Mouse (Mus musculus): ENCODE results near the gene Bzw1. TPM values are rescaled to one million over a fixed set of nuclear protein-coding genes. Genes with fewer than 3 reads are reported as not detected.

Bzw1 gene
- polyA plus RNA-seq (2014; fragmentation: Nextera tagmentation; extraction: Ambion mirVana) = 344 and 399 TPM in 2 replicates

DNA sequence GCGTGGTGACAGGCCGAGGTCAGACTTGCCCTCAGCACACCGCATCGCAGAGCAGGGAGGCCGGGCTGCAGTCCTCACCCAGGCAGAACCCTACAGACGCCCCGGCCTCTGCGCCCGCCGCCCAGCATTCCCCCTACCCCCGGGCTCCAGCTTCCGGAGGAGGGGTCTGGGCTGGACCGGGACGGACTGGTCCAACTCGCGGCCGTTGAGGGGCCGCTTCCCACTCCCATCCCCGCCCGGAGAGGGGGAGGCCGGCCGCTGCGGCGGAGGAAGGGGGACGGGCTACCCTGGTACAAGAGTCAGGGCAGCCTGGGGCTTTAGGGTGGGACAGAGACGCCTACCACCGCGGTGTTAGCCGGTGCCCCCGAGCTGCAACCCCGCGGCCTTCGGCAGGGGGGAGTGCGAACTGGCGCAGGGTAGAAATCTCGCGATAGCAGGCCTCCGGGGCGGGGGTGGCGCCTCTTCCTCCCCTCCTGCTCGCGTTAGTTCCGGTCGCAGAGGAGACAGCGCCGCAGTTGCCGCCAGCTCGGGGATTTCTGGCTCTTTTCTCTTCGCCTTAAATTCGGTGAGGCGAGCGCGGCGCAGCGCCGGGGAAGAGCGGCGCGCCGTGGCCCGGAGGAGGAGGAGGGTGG, at the start of gene Bzw1:
Gene Bzw1, plus strand, starts transcription at position 247 of the 632 bp plus-strand sequence.
- peaks cover 25% of the 10 kb centered on the region for H3K36me3 ChIP-seq (ENCODE audit: control insufficient read depth, insufficient read depth, low read length)

DNA sequence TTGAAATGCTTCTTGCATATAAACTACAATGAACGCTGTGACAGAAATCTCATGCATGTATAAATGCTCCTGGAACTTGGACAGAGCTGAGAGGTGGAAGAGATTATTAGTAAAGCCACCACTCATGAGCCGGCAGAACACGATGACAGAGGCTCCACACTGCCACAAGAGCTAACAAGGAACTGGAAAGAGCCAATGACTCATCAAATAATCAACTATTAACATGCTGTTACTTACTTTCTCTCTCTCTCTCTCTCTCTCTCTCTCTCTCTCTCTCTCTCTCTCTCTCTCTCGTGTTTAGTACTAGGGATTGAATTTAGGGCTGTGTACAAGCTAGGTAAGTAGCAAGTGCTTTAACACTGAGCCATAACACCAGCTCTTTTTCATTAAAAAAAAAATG, 48.8 kb upstream of the Bzw1 start:
- H3K9ac ChIP-seq (ENCODE audit: low read depth, low read length) = no peak overlapping the region
- H3K9me3 ChIP-seq (ENCODE audit: control insufficient read depth, low read length) = no peaks in the 10 kb centered on the region
- H3K4me1 ChIP-seq (replicated peaks; ENCODE audit: control insufficient read depth, insufficient read depth, low read length) = no peaks in the 10 kb centered on the region
- no peak overlapping the region for H3K4me2 ChIP-seq
- no peak overlapping the region for H3K4me3 ChIP-seq (ENCODE audit: low read depth, low read length)
- WGBS = 68% methylated on average over 4 of the region's 4 CpGs
- H3K36me3 ChIP-seq (ENCODE audit: control insufficient read depth, insufficient read depth, low read length) = no peaks in the 10 kb centered on the region
- ATAC-seq (replicated peaks; ENCODE audit: low FRiP score) = no peak
- no peaks in the 10 kb centered on the region for H3K27me3 ChIP-seq (replicated peaks; ENCODE audit: control insufficient read depth, insufficient read depth, low read length)
- DNase-seq (ENCODE audit: low spot score) = no peak
- no peak overlapping the region for H3K27ac ChIP-seq (ENCODE audit: low read depth, low read length)

More for the DNA sequence above, at the start of gene Bzw1:
- H3K27me3 ChIP-seq (replicated peaks; ENCODE audit: control insufficient read depth, insufficient read depth, low read length) = no peaks in the 10 kb centered on the region
- WGBS = under 1% methylated on average over 59 of the region's 61 CpGs
- H3K9me3 ChIP-seq (ENCODE audit: control insufficient read depth, low read length) = no peaks in the 10 kb centered on the region
- DNase-seq (ENCODE audit: low spot score) (peak; percentile 96), ATAC-seq (replicated peaks; ENCODE audit: low FRiP score) (peak; percentile 96)
- peak within 1 kb of the TSS; percentile 98 for H3K27ac ChIP-seq (ENCODE audit: low read depth, low read length)
- peak within 1 kb of the TSS; percentile 79 for H3K4me2 ChIP-seq
- H3K4me3 ChIP-seq (ENCODE audit: low read depth, low read length) = peak within 1 kb of the TSS; percentile 96
- H3K9ac ChIP-seq (ENCODE audit: low read depth, low read length) = peak within 1 kb of the TSS; percentile 96
- peaks cover 7% of the 10 kb centered on the region; the same call in 1 of the 2 replicates for H3K4me1 ChIP-seq (replicated peaks; ENCODE audit: control insufficient read depth, insufficient read depth, low read length)

DNA sequence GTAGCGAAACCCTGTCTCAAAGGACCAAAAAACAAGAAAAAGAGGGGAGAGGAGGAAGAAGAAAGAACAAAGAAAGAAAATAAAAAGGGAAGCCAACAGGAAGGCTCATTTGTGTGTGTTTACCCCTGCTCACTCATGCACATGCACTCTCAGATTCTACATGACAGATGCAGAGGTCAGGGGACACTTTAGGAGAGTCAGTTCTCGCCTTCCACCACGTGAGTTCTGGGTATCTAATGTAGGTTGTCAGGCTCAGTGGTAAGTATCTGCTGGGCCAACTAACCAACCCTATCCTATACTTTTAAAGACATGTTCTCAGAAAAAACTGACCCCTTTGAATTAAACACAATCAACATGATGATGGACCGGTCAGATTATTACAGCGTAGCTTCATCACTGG, 48.1 kb upstream of the Bzw1 start:
- Histone ChIP-seq H3K4me1 (replicated peaks; ENCODE audit: control insufficient read depth, insufficient read depth, low read length) (no peaks in the 10 kb centered on the region), H3K4me2 (no peak overlapping the region), H3K9me3 (ENCODE audit: control insufficient read depth, low read length) (no peaks in the 10 kb centered on the region), H3K27ac (ENCODE audit: low read depth, low read length) (no peak overlapping the region), H3K27me3 (replicated peaks; ENCODE audit: control insufficient read depth, insufficient read depth, low read length) (no peaks in the 10 kb centered on the region), H3K36me3 (ENCODE audit: control insufficient read depth, insufficient read depth, low read length) (no peaks in the 10 kb centered on the region), H3K9ac (ENCODE audit: low read depth, low read length) (no peak overlapping the region), H3K4me3 (ENCODE audit: low read depth, low read length) (no peak overlapping the region)
- ATAC-seq (replicated peaks; ENCODE audit: low FRiP score) = no peak
- 82% methylated on average over 5 of the region's 5 CpGs for WGBS
- no peak for DNase-seq (ENCODE audit: low spot score)

DNA sequence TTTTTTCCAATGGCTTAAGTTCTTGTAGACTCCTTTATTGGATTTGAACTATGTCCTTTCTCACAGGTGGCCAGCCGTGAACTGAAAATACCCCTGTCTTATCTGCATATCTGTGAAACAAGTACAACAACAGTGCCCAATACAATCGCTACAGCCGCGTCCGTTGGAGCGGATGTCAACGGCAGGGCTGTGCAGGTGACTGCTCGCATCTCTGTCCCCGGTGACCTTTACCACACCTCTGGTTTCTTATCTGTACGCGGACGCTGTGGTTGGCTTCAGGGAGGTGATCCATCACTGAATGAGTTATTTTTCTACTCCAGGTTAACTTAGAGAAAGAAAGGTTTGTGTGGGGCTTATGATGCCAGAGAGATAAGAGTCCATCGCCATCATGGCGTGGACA, 46.5 kb upstream of the Bzw1 start:
- H3K27ac ChIP-seq (ENCODE audit: low read depth, low read length) = no peak overlapping the region
- no peak overlapping the region for H3K4me2 ChIP-seq
- no peak overlapping the region for H3K9ac ChIP-seq (ENCODE audit: low read depth, low read length)
- H3K4me3 ChIP-seq (ENCODE audit: low read depth, low read length) = no peak overlapping the region
- no peaks in the 10 kb centered on the region for H3K36me3 ChIP-seq (ENCODE audit: control insufficient read depth, insufficient read depth, low read length)
- no peaks in the 10 kb centered on the region for H3K27me3 ChIP-seq (replicated peaks; ENCODE audit: control insufficient read depth, insufficient read depth, low read length)
- 75% methylated on average over 14 of the region's 14 CpGs for WGBS
- DNase-seq (ENCODE audit: low spot score) (no peak), ATAC-seq (replicated peaks; ENCODE audit: low FRiP score) (no peak)
- H3K4me1 ChIP-seq (replicated peaks; ENCODE audit: control insufficient read depth, insufficient read depth, low read length) = no peaks in the 10 kb centered on the region
- H3K9me3 ChIP-seq (ENCODE audit: control insufficient read depth, low read length) = no peaks in the 10 kb centered on the region

DNA sequence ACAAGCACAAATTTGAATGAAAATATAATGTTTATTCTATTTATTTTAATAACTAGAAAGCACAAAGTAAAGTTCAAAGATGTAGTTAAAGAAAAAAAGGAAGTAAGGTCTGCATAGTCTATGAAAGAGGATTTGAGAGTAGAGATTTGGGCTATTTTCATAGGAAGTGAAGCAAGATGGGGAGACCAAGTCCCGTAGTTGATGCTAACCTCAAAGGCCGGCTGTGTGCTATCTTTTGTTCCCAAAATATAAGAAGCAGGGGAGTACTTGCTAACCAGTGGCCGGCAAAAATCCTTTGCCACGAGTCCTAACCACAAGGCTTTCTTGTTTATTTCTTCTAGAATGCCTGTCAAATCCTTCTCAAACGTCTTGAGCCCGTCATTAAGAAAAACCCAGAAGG, 44.0 kb upstream of the Bzw1 start:
- Histone ChIP-seq H3K27me3 (replicated peaks; ENCODE audit: control insufficient read depth, insufficient read depth, low read length) (no peaks in the 10 kb centered on the region), H3K9ac (ENCODE audit: low read depth, low read length) (no peak overlapping the region), H3K4me2 (no peak overlapping the region), H3K27ac (ENCODE audit: low read depth, low read length) (no peak overlapping the region), H3K36me3 (ENCODE audit: control insufficient read depth, insufficient read depth, low read length) (no peaks in the 10 kb centered on the region), H3K9me3 (ENCODE audit: control insufficient read depth, low read length) (no peaks in the 10 kb centered on the region), H3K4me3 (ENCODE audit: low read depth, low read length) (no peak overlapping the region), H3K4me1 (replicated peaks; ENCODE audit: control insufficient read depth, insufficient read depth, low read length) (no peaks in the 10 kb centered on the region)
- DNase-seq (ENCODE audit: low spot score) (no peak), ATAC-seq (replicated peaks; ENCODE audit: low FRiP score) (no peak)
- 56% methylated on average over 6 of the region's 6 CpGs for WGBS

DNA sequence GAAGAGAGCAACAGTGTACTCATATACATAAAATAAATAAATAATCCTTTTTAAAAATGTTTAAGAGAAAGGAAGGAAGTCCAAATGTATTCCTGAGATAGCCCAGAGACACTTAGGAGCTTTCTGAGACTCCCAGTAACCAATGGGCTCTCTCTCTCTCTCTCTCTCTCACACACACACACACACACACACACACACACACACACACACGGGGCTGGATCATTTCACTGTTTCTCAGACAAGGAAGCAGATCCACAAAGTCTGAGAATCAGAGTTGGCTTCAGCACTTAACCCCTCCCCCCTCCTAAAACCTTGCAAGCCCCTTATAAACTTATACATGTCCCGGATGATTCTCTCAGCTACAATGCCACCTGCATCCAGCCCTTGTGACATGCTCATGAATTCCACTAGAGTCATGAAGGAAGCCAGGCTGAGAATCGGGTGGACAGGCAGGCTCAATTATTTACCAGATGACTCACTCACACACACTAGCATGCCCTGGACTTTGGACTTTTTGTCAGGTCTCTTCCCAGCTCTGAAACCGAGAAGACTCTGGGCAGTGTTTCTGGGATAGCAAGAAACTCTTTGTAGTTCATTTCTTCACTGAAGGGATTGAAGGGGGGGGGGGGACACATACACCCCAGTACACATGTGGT, 39.3 kb upstream of the Bzw1 start:
- no peak overlapping the region for H3K4me2 ChIP-seq
- no peaks in the 10 kb centered on the region for H3K36me3 ChIP-seq (ENCODE audit: control insufficient read depth, insufficient read depth, low read length)
- no peak overlapping the region for H3K4me3 ChIP-seq (ENCODE audit: low read depth, low read length)
- H3K27me3 ChIP-seq (replicated peaks; ENCODE audit: control insufficient read depth, insufficient read depth, low read length) = no peaks in the 10 kb centered on the region
- DNase-seq (ENCODE audit: low spot score) = no peak
- WGBS = 61% methylated on average over 4 of the region's 4 CpGs
- H3K9ac ChIP-seq (ENCODE audit: low read depth, low read length) = no peak overlapping the region
- H3K9me3 ChIP-seq (ENCODE audit: control insufficient read depth, low read length) = no peaks in the 10 kb centered on the region
- 0 out of 2 replicates have a peak overlapping the region, but pooled peaks have one; percentile 7 for H3K27ac ChIP-seq (ENCODE audit: low read depth, low read length)
- ATAC-seq (replicated peaks; ENCODE audit: low FRiP score) = no peak; the same call in 1 of the 2 replicates
- H3K4me1 ChIP-seq (replicated peaks; ENCODE audit: control insufficient read depth, insufficient read depth, low read length) = no peaks in the 10 kb centered on the region

DNA sequence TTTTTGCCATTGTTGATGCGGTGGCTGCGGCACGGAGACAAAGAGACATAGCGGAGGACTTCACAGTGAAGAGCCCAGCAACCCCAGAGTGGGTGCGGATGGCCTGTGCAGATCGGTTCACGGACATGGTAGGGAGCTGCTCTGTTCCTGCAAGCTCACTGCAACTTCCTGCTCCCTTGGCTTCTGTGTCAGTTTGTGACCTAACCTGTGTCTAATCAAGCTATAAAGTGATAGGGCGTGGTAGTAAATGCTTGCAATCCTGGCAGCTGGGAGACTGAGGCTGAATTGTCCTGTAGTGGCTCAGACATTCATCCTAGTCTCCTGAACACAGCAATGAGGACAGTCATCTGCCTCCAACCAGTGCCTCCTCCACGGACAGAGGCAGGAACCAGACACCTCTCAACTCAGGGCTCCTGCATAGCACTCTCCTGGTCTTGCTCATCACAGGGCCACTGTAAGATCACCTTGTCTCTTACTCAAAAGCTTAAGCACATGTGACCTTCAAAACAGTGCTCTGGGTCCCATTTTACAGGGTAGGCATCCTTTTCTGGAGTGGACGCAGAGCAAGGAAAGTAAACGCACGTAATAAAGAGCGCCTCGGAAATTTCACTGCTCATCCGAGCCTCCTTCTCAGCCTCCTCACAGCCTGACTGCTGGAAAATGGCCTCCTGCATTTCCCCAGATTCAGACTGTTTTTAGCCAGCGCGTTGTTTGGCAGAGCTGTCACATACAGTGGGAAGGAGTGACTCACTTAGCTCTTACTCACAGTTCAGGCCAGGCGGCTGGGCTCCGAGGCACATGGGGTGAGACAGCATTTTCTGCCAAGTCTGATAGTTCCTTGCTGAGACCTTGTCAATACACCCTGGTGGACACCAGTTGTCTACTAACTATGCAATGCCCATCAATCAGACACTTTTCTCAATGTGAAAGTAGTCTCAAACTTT, 33.5 kb upstream of the Bzw1 start:
- no peak overlapping the region for H3K4me2 ChIP-seq
- H3K4me1 ChIP-seq (replicated peaks; ENCODE audit: control insufficient read depth, insufficient read depth, low read length) = no peaks in the 10 kb centered on the region
- WGBS = 77% methylated on average over 19 of the region's 19 CpGs
- H3K9ac ChIP-seq (ENCODE audit: low read depth, low read length) = no peak overlapping the region
- no peaks in the 10 kb centered on the region for H3K27me3 ChIP-seq (replicated peaks; ENCODE audit: control insufficient read depth, insufficient read depth, low read length)
- no peaks in the 10 kb centered on the region for H3K9me3 ChIP-seq (ENCODE audit: control insufficient read depth, low read length)
- no peak overlapping the region for H3K27ac ChIP-seq (ENCODE audit: low read depth, low read length)
- DNase-seq (ENCODE audit: low spot score) = no peak
- ATAC-seq (replicated peaks; ENCODE audit: low FRiP score) = no peak
- H3K36me3 ChIP-seq (ENCODE audit: control insufficient read depth, insufficient read depth, low read length) = no peaks in the 10 kb centered on the region
- H3K4me3 ChIP-seq (ENCODE audit: low read depth, low read length) = no peak overlapping the region

DNA sequence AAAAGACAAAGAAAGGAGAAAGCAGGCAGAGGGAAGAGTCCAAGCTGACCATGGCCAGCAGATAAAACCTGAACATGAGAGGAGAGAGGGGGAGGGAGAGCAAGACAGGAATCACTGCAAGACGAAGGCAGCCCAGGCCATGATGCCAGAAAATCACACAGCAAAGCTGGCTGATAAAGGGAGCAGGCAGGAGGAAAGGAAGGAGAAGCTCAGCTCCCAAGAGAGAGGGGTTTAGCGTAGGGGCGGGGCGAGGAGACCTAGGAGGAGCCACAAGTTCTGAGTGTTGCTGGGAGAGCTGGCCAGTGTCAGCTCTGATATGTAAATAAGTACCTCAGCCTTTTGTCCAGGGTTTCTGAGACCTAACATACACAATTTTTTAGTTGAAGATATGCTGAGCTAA, 30.4 kb upstream of the Bzw1 start:
- no peak overlapping the region for H3K27ac ChIP-seq (ENCODE audit: low read depth, low read length)
- no peaks in the 10 kb centered on the region for H3K9me3 ChIP-seq (ENCODE audit: control insufficient read depth, low read length)
- no peaks in the 10 kb centered on the region for H3K4me1 ChIP-seq (replicated peaks; ENCODE audit: control insufficient read depth, insufficient read depth, low read length)
- ATAC-seq (replicated peaks; ENCODE audit: low FRiP score) = no peak
- H3K27me3 ChIP-seq (replicated peaks; ENCODE audit: control insufficient read depth, insufficient read depth, low read length) = no peaks in the 10 kb centered on the region
- no peak for DNase-seq (ENCODE audit: low spot score)
- no peak overlapping the region for H3K4me2 ChIP-seq
- no peak overlapping the region for H3K4me3 ChIP-seq (ENCODE audit: low read depth, low read length)
- no peaks in the 10 kb centered on the region for H3K36me3 ChIP-seq (ENCODE audit: control insufficient read depth, insufficient read depth, low read length)
- WGBS = 51% methylated on average over 4 of the region's 4 CpGs
- no peak overlapping the region for H3K9ac ChIP-seq (ENCODE audit: low read depth, low read length)
